Mouse (Mus musculus) thymus, postnatal 0 days (tissue): ENCODE results near the gene Ccr5. TPM values are rescaled to one million over a fixed set of nuclear protein-coding genes. Genes with fewer than 3 reads are reported as not detected.

ENCODE experiments used
- DNase-seq: peaks from one replicate; pipeline ENCODE4 v3.0.0-alpha.2; 2015; ENCODE audit warnings: low spot score
- polyA plus RNA-seq: library from polyadenylated mRNA; unstranded; fragments of >200 nt; fragmentation: Nextera tagmentation; extraction: Ambion mirVana; gene quantifications from 2 replicates; pipeline ENCODE4 v1.2.1, GENCODE M21; 2015

Ccr5 gene
- polyA plus RNA-seq, 1 experiment from 2014 or later, result 2.2 TPM

DNA sequence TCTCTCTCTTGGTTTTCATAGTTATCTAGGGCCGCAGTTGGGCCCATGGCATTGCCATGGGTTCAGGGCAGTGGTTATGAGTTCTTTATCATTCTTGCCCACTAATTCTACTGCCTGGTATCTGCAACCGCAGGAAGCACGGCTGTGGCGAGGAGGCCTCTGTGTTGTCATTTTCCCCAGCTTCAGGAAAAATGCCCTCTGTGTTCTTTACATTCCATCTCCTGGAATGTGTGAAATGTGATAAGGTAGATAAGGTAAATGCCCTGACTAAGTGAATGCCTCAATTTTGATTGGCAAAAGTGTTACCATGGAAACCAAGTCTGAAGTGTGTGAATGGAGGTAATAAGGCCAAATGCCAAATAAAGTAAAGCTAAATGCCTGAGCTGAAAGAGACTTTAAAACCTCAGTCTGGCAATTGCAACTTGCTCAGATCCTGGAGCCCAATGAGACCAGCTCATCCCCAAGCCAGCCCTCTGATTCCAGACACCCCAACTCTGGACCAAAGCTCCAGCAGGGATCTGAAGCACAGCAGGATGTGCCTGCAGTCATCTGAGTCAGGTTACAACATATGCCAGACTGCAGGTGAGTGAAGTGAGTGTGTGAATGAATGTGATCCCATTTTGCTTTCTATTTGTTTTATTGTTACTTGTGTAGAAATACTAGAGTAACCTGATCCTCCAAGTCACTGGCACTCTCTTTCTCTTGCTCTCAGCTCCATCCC is 16.9 kb downstream of the Ccr5 start:
- DNase-seq, result no peak

DNA sequence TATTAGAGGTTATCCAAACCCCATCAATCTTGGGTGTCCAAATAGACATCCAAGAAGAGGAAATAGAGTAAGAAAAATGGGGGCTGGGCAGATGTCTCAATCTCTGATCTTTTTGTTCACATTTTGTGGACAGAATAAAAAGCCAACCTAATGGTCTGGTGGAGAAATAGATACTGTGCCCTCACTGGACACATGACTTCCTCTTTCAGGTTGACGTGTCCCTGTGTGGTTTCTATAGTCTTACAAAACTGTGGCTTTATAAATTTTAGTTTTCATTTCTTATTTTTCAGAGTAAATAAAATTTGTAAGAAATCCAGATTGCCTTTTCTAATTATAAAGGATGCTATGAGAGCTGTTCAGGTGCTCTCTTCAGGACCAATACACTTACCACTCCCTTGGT is 22.3 kb downstream of the Ccr5 start:
- DNase-seq, result no peak

DNA sequence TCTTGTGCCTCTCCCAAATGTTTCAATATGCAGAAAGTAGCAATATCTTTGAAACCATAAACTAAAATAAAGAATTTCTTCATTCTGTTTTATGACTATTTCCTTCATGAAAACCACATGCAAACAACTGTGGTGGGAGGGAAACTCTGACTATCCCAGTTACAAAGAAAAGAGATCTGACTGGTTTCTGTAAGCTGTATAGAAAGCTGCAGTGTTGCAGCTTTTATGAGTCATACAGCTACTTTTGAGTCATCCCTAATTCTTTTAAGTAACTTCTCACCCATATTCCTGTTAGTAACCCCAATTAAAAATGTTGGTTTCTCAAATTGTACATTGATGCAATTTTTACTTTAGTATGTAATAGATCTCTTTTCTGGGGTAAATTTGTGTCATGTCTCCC is 25.0 kb downstream of the Ccr5 start:
- no peak for DNase-seq

Other genes with a start within 250 kb of the Ccr5 start
- 3.1 and 3.2 TPM in 2 replicates for gene Ccr1, start 152.9 kb upstream of the Ccr5 start, polyA plus RNA-seq
- not detected in 2 replicates for gene Ccr1l1, start 143.1 kb upstream of the Ccr5 start, polyA plus RNA-seq
- gene Ccr3, start 99.6 kb upstream of the Ccr5 start, polyA plus RNA-seq, result 0.08 and 0.10 TPM in 2 replicates
- 9.4 and 9.8 TPM in 2 replicates for gene Ccr2, start 19.6 kb upstream of the Ccr5 start, polyA plus RNA-seq
- gene 2010315B03Rik, start 191.2 kb downstream of the Ccr5 start, polyA plus RNA-seq, result 10.9 and 14.5 TPM in 2 replicates